Mouse (Mus musculus) CD8-positive naive resting alpha-beta T cell, adult 2 months (primary cell): ENCODE data around the gene Cdca8.
A peak's percentile ranks its signal among the peaks of the same experiment; 100 is the strongest.

ENCODE experiments used
- DNase-seq, 2 experiments: peaks; one replicate each; pipeline ENCODE4 v3.0.0; 2022; ENCODE audit warnings: low read depth in 2 of 2, low spot score in 2 of 2

The Cdca8 gene

DNA sequence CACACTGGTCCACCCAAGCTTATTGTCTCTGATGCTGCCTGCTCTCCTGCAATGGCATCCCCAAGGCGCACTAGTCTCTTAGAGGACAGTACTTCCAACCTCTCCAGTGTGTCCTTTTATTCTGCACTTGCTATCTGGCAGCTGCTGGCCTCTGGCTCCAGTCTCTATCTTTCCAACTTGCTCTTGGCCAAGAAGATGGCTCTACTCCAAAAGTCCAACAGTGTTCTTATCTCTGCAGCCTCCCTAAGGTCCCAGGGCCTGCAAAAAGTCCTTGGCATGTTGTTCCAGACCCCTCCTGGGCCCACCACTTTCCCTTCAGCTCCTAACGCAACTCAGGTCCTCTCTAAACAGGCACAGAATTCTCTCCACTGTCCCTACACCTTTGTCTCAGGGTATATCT lies 18.2 kb upstream of the Cdca8 start:
- no peak for DNase-seq

DNA sequence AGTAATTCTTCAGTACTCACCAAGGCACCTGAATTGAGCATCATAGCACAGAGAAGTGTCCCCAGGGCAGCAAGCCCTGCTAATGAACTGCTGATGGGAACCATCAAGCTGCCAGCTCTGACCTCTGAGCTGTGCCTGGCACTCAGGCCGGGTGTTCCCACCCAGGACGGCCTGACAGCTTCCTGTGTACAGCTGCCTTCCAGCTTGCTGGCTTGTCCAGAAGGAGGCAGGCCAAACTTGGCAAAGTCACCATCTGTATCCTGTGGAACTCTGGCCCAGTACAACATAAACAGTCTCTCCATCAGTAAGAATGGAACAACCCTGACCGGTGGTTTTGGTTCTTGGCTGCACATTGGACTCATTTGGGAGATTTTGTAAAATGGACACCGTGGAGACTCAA lies 14.4 kb upstream of the Cdca8 start:
- no peak for DNase-seq

DNA sequence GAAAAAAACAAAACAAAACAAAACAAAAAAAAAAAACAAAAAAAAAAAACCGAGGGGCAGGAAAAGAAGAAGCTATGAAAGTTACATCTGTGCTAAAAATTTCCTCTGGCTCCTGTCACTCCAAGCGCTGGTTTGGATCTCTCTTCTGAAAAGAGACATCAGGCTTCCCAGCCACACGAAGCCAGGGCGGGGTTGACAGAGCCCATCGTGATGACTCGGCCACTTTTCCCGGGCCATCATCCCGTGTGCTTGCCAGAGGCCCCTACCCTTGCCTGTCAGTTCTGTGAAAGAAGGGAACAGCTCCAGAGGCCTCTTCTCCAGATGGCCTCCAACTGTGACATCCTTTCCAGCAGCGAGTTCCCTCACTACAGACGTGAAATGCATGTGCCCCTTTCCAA lies 11.9 kb upstream of the Cdca8 start:
- no peak for DNase-seq

DNA sequence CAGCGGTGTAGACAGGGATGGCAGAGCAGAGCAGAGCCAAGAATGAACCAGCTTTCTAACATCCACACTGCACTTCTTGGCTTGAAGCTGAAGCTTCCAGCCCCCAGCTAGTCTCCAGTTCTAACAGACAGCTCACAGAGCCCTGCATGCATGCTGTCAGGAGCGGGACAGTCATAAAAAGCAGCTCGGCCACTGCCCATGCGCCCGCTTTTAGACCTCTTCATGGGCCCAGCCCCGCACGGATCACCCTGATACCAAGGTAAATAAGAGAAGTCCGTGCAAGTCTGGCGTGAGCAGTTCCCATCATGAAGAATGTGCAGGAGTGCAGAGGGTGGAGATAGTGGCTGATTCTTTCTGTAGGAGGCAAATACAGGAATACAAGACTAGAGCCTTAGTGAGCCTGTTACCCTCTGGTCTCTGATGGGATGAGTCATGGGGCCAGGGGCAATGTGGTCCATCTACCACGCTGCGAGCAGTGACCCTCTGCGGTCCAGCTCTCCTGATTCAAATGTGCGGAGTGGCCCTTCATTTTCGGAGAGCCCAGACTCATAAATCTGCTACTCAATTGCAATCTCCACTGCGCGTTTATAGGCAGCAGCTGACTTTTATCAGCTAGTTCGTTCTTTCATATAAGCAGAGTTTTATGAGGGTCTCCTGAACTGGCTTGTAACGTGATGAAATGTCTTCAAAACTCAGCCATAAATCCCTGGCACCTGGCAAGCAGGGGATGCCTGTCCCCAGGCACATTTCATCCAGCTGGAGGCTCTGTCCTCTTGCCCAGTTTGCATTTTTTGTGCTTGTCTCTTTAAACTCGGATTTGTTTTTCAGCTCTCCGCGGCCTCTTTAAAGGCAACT lies 11.3 kb upstream of the Cdca8 start:
- no peak for DNase-seq

DNA sequence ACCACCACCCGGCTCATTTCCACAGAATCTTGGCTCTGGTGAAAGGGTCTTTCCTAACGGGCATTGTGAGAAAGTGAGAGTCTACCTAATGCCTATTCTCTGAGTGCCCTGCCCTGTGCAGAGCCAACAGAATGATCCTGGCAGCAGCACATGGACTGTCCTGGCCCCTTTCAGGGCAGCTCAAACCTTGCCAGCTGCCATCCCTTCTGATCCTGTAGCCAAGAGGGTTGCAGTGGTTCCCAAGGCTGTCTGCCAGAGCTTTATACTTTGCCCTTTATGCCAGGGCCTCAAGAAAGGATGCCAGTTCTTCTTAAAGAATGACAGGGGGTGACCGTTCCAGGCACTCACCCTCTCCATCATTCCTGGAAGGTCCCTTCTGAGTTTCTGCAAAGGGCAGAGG lies 10.4 kb upstream of the Cdca8 start:
- DNase-seq = no peak

DNA sequence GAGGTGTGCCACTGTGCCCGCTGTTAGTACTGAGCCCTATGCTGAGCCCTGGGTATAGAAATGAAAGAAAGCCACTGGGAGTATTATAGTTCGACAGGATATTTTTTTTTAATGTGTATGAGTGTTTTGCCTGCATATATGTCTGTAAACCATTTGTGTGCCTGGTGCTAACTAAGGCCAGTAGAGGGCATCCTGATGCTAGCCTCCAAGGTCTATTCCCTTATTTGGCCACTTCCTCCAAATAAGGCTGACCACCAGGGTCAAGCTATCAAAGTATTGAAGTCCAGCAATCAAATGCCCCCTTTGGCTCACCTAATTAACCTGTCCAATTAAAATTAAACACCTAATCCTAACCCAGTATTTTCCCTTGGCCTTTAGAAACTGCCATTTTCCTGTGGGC lies 5.8 kb upstream of the Cdca8 start:
- no peak for DNase-seq

DNA sequence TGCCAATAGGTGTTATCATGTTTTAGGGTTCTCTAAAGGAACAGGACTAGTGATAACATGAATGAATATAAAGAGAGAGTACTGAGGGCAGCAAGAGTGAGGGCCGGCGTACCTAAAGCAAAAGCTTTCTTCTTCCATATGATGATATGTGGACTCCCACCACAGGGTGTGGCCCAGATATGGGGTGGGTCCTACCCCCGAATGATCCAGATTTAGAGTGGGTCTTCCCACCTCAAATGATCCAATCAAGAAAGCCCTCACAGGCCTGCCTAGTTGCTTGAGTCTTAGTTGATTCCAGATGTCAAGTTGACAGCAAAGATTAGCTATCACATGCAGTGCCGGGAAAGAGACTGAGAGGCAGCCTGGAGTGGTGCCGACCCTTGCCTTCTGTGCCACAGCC lies 4.7 kb upstream of the Cdca8 start:
- DNase-seq = no peak

DNA sequence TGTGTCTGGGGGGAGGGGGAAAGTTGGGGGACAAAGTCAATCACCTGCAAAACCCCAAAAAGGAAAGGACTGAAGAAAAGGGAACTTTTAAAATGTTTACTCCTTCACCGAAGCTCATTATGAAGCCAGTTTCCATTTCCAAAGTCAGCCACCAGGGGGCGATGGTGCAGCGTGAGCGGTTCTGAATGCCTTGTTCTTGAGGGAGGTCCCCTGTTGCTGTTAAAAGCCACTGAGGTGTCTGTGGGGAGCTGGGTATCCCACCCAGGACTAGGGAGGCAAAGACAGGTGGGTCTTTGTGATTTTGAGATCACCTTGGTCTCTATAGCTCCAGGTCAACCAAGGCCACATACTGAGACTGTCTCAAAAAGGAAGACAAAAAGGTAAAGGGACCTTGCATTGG lies 3.9 kb upstream of the Cdca8 start:
- DNase-seq = peak; percentile 76 to 77

DNA sequence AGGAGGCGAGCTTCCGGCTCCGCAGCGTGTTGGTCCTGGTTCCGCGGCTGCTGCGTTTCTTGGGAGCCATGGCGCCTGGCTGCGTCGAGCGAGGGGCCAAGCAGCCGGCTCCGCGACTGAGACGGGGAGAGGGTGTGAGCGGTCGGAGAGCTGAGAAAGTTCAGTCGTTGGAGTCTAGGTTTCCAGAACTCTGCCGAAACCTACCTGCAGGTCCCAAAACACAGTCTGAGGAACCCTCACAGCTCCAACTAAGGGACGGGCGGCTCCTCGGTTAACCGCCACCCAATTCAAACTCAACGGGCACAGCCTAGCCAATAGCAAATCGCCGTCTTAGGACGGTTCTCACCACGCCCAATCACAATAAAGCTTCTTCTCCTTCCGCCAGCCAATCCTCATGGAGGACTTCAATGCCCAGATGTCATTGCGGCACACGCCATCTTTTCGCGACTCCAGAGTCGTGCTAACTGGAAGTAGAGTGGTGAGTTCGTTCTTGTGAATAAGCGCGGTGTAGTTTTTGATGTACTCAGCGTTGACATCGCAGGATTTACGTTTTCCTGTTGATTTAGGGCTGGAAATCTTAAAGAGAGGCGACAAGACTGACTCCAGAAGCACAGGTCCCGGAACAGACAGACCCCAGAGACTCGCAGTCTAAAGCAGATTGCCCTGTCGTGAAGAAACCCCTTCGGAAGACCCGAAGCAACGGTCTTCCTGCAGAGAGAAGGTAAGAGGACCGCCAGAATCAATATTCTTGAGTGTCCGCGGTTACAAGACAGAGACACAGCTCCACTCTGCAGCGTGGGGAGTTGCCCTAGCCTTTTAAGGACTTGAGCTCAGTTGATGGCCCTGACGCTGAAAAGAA lies 2.3 kb downstream of the Cdca8 start, which contains the start of gene 9930104L06Rik:
Gene 9930104L06Rik, plus strand, starts transcription at position 436 of the 859 bp plus-strand sequence.
- peak; percentile 89 to 94 for DNase-seq

DNA sequence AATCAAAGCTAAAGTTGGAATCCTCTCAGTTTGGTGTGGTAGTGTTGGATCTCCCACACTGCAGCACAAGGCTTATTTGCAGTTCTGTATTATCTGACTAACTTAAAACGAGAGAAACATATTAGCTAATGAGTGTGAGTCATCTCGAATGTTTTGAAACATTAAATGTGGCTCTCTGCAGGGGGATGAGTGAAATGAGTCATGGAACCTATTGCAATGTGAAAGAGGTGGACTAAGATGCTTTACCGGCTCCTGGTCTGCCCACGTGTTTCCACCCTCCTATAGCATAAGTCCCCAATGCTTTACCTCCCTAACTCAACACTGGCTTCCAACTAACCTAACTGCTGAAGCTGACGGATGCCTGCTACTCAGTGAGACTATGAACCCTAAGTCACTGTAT lies 11.0 kb downstream of the Cdca8 start:
- DNase-seq = no peak

DNA sequence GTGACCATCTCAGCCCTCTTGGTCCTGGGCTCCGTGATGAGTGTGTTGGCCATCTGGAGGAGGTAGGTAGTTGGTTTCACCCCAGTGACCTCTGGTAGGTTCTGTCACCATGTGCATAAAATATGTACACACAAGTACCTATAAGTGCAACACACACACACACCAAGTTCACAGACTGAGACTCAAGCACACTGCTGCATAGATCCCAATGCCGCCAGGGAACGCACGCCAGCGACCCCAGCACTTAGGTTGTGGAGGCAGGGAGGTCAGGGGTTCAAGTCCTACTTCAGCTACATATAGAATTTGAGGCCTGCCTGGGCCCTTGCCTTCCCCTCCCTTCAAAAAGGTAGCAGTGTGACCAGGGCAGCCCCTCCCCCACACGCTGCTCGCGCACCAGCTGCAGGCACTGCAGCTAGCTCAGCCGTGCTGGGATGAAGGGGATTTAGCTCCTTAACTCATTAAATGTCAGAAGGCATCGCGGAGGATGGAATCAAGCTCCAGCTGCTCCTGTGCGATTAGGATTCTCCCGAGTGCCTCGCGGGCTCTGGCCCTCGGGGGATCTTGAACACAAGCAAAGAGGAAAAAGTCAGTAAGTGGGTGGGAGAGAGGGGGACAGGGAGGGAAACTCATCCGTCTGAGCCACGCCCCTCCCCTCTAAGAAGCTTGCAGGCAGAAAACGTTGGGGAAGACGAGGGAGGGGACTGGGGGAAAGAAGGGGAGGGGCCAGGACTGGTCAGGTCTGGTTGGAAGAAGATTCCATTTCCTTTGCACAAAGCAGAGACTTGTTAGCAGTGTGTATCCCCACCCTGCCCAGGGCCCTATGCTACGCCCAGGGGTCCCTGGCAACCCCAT lies 32.9 kb downstream of the Cdca8 start:
- DNase-seq = no peak

DNA sequence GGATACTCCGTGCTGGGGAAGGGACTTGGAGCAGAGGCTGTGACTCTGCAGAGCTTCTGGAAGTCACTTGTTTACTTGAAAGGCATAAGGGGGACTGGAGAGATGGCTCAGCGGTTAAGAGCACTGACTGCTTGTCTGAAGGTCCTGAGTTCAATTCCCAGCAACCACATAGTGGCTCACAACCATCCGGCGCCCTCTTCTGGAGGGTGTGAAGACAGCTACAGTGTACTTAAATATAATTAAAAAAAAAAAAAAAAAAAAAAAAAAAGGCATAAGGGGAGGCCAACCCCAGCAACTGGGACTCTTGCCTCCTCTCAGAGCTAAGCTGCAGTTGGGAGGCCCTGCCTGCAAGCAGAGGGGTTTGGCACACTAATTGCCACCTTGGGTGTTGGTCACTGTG lies 33.7 kb downstream of the Cdca8 start:
- no peak for DNase-seq

DNA sequence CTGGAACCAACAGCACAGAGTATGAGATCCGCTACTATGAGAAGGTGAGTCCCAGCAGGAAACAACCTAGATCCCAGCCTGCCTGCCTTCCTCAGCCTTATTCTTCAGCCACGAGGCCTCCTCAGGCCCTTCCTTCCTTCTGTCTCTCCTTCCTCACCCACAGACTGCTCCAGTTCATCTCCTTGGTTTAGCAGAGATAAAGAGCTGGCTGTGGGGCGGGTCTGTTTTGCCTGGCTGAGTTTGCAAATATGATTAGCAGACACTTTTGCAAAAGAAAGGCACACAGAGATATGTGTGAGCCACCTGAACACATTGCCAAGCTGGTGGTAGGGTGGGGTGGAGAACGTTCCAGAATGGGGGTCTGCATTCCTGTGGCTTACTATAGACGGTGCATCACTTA lies 39.2 kb downstream of the Cdca8 start:
- DNase-seq = no peak

DNA sequence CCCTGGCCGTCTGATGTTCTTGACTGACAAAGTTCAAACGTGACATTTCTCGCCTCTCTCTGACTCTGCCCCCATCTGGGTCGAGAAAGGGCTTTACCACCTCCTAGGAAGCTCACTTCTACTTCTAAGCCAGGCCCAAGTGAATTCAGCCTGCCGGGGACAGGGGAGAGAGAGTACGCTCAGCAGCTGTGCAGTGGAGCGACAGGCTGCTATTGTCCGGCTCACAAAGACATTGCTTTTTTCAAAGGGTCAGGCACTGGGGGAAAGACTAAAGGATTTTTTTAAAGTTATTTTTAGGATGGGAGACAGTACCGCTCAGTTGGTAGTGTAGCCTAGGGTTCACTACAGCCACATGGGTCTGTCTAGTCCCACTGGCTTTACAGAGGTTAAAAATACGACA lies 40.7 kb downstream of the Cdca8 start:
- no peak for DNase-seq

DNA sequence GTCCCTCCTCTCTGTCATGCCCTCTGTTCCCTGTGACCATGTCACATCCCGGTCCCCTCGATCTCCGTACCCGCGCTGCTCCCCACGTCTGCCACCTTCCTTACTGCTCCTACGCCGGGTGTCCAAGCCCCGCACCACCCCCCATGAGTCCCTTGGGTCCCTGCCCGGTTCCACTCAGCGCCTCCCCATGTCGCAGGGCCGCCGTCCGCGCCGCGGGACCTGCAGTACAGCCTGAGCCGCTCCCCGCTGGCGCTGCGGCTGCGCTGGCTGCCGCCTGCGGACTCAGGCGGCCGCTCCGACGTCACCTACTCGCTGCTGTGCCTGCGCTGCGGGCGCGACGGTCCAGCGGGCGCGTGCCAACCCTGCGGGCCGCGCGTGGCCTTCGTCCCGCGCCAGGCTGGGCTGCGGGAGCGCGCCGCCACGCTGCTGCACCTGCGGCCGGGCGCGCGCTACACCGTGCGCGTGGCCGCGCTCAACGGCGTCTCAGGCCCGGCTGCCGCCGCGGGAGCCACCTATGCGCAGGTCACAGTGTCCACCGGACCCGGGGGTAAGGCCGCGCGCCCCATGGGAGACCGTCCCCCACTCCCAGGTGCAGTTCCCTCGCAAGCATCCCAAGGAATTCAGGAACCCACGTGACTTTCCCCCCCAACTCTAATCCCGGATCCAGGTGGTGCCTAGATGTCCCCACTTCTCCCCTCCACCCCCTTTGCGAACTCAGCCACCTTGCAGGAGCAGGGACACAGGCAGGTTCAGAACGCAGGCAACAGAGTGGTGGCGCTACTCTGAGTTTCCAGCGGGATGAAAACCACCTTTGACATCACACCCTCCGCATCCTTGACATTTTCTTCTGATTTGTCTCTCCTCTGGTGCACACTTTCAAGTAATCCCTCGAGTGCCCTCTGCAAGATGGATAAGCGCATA lies 44.3 kb downstream of the Cdca8 start:
- DNase-seq = no peak

DNA sequence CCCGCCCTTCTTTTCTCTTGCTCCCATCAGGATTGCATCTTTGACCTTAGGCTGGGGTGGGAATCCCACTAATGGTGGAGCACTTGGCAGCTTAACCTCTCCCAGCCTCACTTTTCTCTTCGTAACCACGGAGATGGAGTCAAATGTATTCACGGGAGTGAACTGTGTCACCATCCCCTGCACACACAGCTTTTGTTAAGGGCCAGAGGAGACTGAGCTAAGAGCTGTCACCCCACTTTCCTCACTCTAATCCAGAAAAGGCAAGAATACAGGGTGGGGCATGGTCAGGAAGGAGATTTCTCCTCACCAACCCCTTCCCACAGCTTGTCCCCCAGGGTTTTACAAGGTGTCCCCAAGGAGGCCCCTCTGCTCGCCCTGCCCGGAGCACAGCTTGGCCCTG lies 45.3 kb downstream of the Cdca8 start:
- no peak for DNase-seq

DNA sequence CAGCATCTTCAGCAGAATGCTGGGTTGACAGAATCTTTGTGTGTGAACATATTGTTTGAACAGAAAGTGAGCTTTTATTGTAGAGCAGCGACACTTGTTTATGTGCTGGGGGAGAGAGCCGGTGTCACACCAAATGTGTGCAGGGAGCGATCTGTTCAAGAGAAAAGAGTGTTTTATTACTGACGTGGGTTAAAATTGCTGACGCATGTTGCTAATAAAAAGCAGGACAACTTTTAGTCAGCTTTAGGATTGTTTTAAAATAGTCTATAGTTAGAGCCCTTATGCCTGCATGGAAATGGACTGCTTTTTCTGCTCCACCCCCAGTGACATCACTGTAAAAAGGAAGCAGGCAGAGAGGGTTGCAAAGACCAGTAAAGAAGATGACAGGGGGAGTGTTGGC lies 48.3 kb downstream of the Cdca8 start:
- no peak for DNase-seq

DNA sequence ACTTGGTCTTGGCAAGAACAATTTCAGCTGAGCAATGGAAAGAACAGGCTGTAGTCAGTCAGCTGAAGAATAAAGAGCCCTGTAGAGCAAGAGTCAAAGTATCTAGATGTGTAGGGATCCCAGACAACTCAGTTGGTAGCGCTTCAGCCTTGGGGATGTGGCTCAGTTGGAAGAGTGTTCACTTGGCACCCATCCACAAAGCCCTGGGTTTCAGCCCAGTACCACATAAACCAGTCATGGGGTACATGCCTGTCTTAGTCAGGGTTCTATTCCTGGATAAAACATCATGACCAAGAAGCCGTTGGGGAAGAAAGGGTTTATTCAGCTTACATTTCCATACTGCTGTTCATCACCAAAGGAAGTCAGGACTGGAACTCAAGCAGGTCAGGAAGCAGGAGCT lies 49.2 kb downstream of the Cdca8 start:
- DNase-seq = no peak

DNA sequence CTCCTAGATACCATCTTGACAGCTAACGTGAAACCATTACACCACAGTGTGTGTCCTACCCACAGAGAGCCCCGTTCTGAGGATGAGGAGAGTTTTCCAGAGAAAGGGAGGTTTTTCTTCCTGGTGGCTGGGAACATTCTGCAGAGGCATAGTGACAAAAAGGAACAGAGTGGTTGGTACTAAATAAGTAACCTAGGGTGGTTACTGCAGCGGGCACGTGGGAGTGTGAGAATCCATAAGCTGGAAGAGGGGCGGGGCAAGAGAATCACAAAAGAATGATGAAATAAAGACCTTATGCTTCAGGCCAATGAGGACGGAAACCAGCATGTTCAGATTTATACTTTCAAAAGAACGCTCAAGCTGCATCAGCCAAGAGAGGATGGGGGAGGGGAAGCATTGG lies 50.4 kb downstream of the Cdca8 start:
- no peak for DNase-seq

DNA sequence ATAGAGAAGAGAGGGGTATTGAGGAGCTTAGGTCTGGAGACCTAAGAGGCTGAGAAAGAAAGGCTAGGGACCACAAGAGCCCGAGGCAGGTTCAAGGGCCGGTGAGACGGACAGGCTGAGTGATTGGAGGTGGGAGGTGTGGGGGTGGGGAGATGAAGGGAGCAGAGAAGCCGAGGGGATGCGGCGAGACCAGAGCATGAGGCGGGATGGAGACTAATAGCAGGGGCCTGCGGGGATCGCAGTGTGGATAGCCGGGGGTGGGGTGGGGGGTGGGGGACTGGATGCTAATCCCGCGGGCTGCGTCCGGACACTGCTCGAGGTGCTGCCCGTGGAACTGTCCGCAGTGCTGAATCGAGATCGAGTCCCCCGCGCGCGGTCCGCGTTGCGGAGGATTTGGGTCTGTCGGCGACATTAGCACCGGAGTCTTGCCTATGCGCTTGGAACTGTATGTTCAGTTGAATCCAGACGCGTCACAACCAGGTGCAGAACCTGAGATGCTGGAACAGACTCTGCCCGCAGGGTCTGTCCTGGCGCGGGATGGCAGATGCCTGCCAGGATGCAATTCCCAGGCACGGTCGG lies 56.9 kb downstream of the Cdca8 start:
- DNase-seq = no peak
